Mouse (Mus musculus): ENCODE data around the gene Hist1h3g.

- no peak for TF ChIP-seq CTCF (IDR thresholded peaks at IDR 0.05; ENCODE audit: extremely low read depth, insufficient read depth, low read length)
- no peak for TF ChIP-seq POLR2A (IDR thresholded peaks at IDR 0.05; ENCODE audit: extremely low read depth, insufficient read depth, low read length)
These were observed 37.4 kb upstream of the Hist1h3g start for GRCm38 (mm10) chr13:23497656-23498321.

All from cortical plate, adult 2 months (tissue).